Mouse (Mus musculus) G1E (cell line): Measurements from ENCODE around the gene Ap5s1. TPM values are rescaled to one million over a fixed set of nuclear protein-coding genes. Genes with fewer than 3 reads are reported as not detected.

Experiments
- ATAC-seq: 2 replicates; pipeline ENCODE4 v1.8.0; 2016; ENCODE audit warnings: mild to moderate bottlenecking; ENCODE audit not compliant: insufficient number of reproducible peaks, poor library complexity, low FRiP score, severe bottlenecking; ENCODE audit errors: extremely low read depth
- DNase-seq: peaks from one replicate; pipeline ENCODE4 v3.0.0; 2012; ENCODE audit warnings: low spot score
- H3K27me3 ChIP-seq: 2 replicates; pipeline ENCODE4 v1.6.1; 2012; ENCODE audit warnings: mild to moderate bottlenecking, low read length, inconsistent platforms; ENCODE audit not compliant: insufficient read depth
- H3K36me3 ChIP-seq: replicated peaks from 2 replicates; pipeline ENCODE3; 2012; ENCODE audit warnings: mild to moderate bottlenecking, inconsistent platforms
- H3K4me1 ChIP-seq: 2 replicates; pipeline ENCODE4 v1.6.1; 2012; ENCODE audit warnings: low read depth, low read length, inconsistent platforms, mixed read lengths; ENCODE audit not compliant: insufficient read depth
- H3K4me3 ChIP-seq: 2 replicates; pipeline ENCODE4 v1.5.1; 2012; ENCODE audit warnings: low read depth, mild to moderate bottlenecking, inconsistent platforms, low read length, moderate library complexity, mixed read lengths
- H3K9me3 ChIP-seq: replicated peaks from 2 replicates; pipeline ENCODE4 v1.6.1; 2012; ENCODE audit warnings: inconsistent platforms
- CTCF ChIP-seq: IDR thresholded peaks from 2 replicates; pipeline ENCODE4 v1.5.1; 2012; ENCODE audit warnings: low read depth, low read length, inconsistent platforms, mixed read lengths
- GATA1 ChIP-seq: IDR thresholded peaks from 2 replicates; pipeline ENCODE4 v1.6.1; 2012; ENCODE audit warnings: borderline replicate concordance, low read length, inconsistent platforms, mixed read lengths
- GATA2 ChIP-seq: IDR thresholded peaks from 2 replicates; pipeline ENCODE4 v1.6.1; 2012; ENCODE audit warnings: low read depth, low read length, inconsistent platforms, borderline replicate concordance
- POLR2AphosphoS5 ChIP-seq: IDR thresholded peaks from 2 replicates; pipeline ENCODE4 v1.6.1; 2012; ENCODE audit warnings: low read depth, low read length, inconsistent platforms; ENCODE audit not compliant: insufficient replicate concordance
- TAL1 ChIP-seq: conservative IDR thresholded peaks from 2 replicates; pipeline ENCODE4 v1.6.1; 2012; ENCODE audit warnings: low read depth, low read length, inconsistent platforms, mixed read lengths
- polyA plus RNA-seq: library from polyadenylated mRNA; stranded (reverse); fragments of >175 nt; gene quantifications from 2 replicates; pipeline ENCODE4 v1.2.3, GENCODE M21; 2012
- total RNA-seq, 2 experiments: library from RNA; stranded (forward) in 1 of 2; stranded (reverse) in 1 of 2; fragments of 200-1000 nt in 1 of 2; fragments of >200 nt in 1 of 2; fragmentation: Nextera tagmentation in 1 of 2; gene quantifications; 2 replicates each; pipeline ENCODE4 v1.2.3; 2014 to 2017

Gene Ap5s1
- total and polyA plus RNA-seq, 3 experiments, result 5.1 to 31.3 (median 8.4) TPM

DNA sequence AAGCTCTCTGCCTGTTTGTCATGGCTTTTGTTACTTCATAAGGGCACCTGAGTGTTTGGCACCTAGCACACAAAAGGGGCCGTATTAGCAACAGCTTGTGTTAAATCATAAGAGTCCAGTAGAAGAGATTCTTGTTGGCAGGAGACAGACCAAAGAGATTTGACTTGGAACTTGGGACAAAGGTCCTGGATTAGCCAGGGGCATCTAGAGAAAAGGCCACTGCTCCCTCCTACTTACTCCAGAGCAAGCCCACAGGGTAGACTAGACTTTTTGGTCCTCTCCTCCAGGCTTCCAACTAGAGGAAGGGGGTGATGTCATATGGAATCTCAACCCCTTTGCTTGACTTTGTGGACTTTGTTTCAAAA is 31.0 kb upstream of the Ap5s1 start:
- peaks cover 37% of the 10 kb centered on the region for H3K36me3 ChIP-seq
- no peak for DNase-seq
- no peak for TF ChIP-seq POLR2AphosphoS5
- TF ChIP-seq CTCF, result no peak
- TF ChIP-seq GATA2, result no peak
- no peak for TF ChIP-seq TAL1
- no peak for TF ChIP-seq GATA1
- peaks cover 54% of the 10 kb centered on the region for H3K4me1 ChIP-seq
- peaks cover 40% of the 10 kb centered on the region for H3K27me3 ChIP-seq
- ATAC-seq, result no peak
- no peak overlapping the region for H3K4me3 ChIP-seq
- H3K9me3 ChIP-seq, result no peaks in the 10 kb centered on the region

DNA sequence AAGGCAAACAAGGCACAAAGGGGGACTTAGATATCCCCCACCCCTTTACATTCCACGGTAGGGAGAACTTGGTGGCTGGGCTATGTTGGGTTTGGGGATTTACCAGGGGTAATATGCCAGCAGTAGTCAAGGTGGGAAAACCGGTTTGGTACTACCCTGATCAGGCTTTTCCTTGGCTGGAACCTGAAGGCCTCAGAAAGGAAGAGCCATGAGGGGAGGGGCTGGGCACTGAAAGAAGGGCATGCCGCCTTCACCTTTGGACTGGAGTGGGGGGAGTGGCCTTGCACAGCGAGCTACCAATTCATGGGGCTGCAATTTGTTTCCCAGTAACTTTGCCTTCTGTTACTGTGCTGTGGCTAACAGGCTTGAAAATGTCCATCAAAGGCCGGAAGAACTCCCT is 30.4 kb upstream of the Ap5s1 start:
- Histone ChIP-seq H3K27me3 (peaks cover 34% of the 10 kb centered on the region), H3K9me3 (no peaks in the 10 kb centered on the region), H3K4me3 (no peak overlapping the region), H3K4me1 (peaks cover 54% of the 10 kb centered on the region), H3K36me3 (peaks cover 37% of the 10 kb centered on the region)
- ATAC-seq (no peak), DNase-seq (no peak)
- no peak for TF ChIP-seq CTCF
- TF ChIP-seq POLR2AphosphoS5, result no peak
- no peak for TF ChIP-seq GATA2
- TF ChIP-seq TAL1, result no peak
- no peak for TF ChIP-seq GATA1

DNA sequence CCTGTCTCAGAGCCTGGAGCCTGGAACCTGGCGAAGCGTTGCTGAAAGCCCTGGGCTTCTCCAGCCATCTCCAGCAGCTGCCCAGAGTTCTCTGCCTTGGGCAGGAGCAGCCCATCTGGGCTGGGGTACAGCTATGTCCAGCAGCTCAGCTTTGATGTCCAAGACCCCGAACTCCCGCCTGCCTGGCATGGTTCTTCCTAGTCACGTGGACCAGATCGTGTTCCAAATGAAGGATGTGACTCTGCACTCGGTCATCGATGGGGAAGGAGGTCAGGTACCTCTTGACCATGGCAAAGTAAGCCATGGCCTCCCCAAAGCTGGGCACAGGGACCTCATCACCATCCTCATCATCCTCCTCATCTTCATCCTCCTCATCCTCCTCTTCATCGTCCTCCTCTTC is 28.9 kb upstream of the Ap5s1 start:
- TF ChIP-seq TAL1 (no peak), GATA1 (no peak), POLR2AphosphoS5 (no peak), CTCF (no peak), GATA2 (no peak)
- ATAC-seq (no peak), DNase-seq (no peak)

DNA sequence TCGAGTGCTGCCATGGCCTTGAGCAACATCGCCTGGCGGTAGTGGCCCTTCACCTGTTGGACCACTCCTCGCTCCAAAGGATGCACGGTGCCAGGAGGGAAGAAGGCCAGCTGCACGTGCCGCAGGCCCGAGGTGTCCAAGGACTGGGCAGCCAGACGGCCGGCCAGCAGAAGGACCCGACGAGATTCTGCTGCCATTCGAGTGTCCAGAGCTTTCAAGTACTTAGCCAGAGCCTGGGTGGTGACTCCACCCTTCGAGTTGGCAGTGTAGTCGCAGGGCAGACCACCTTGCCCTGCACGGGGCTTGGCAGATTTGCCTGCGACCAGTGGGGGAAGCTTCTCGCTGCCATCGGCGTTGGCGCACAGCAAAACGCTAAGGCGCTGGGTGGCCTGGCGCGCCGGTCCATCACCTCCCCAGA is 28.0 kb upstream of the Ap5s1 start:
- Histone ChIP-seq H3K36me3 (peaks cover 35% of the 10 kb centered on the region), H3K4me3 (peak overlapping the region; percentile 83), H3K27me3 (peaks cover 21% of the 10 kb centered on the region; the same call in 1 of the 2 replicates), H3K4me1 (peaks cover 48% of the 10 kb centered on the region), H3K9me3 (no peaks in the 10 kb centered on the region)
- ATAC-seq, result no peak
- no peak for DNase-seq
- no peak for TF ChIP-seq TAL1
- no peak for TF ChIP-seq GATA2
- TF ChIP-seq CTCF, result no peak
- TF ChIP-seq POLR2AphosphoS5, result no peak
- TF ChIP-seq GATA1, result no peak

More for the DNA sequence above, 28.9 kb upstream of the Ap5s1 start:
- Histone ChIP-seq H3K9me3 (no peaks in the 10 kb centered on the region), H3K36me3 (peaks cover 35% of the 10 kb centered on the region), H3K27me3 (peaks cover 21% of the 10 kb centered on the region), H3K4me3 (peak overlapping the region; percentile 17; the same call in 1 of the 2 replicates), H3K4me1 (peaks cover 48% of the 10 kb centered on the region)

DNA sequence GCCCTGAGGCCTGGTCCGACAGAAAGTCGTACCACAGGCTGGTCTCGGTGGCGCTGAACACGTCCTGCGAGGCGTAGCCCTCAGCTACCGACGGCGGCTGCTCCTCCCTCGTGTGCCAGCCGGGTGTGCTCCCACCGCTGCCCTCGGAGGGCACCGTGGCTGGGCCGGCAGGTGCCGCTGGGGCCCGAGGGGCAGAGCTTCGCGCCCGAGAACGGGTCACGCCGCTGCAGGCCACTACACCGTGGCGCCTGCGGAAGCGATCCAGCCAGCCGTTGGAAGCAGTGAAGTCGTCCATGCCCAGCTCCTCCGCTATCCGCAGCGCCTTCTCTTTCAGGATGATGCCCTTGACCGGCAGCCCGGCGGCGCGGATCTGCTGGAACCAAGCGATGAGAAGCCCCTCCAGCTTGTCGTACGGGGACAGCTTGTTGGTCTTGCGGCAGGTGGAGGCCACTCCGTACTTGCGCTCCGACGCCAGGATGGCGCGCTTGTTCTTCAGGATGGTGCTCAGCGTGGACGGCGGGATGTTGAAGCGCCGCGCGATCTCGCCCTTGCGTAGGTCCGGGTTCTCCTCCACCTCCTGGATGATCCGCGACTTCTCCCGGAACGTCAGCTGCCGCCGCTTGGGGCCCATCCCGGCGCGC is 27.5 kb upstream of the Ap5s1 start:
- Histone ChIP-seq H3K27me3 (peaks cover 21% of the 10 kb centered on the region; the same call in 1 of the 2 replicates), H3K9me3 (no peaks in the 10 kb centered on the region), H3K4me3 (peak overlapping the region; percentile 83), H3K36me3 (peaks cover 35% of the 10 kb centered on the region), H3K4me1 (peaks cover 47% of the 10 kb centered on the region)
- peak; percentile 63 for DNase-seq
- no peak for ATAC-seq
- no peak for TF ChIP-seq CTCF
- no peak for TF ChIP-seq POLR2AphosphoS5
- no peak for TF ChIP-seq GATA1
- TF ChIP-seq GATA2, result no peak

DNA sequence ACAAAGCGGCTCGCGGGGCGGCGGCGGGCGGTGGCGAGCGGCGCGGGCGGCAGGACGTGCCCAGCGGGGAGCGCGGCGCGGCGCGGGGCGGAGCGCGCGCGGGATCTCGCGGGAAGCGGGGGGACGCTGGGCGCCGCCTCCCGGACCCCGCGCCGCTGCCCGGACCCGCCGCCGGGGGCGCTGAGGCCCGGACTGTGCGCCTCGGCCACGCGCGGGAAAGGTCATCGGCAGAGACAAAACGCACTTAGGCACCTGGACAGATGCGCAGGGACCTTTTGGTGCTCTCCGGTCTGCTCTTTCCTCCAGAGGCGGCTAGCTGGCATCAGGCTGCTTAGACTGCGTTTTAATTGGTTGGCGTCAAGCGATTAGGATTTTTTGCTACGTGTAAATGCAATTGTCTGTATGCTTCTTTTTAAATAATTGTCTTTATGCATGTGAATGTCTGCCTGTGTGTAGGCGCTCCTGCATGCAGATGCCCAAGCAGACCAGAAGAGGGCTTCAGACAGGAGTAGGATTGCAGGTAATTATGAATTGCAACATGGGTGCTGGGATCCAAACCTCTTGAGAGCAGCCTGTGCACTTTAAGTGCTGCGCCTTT is 26.8 kb upstream of the Ap5s1 start, which contains the start of gene Cenpb:
TSS of gene Cenpb (minus strand) at position 78 of the 598 bp plus-strand sequence.
- peak; percentile 76 for DNase-seq
- peaks cover 41% of the 10 kb centered on the region for H3K4me1 ChIP-seq

More for the DNA sequence above, 26.8 kb upstream of the Ap5s1 start, which contains the start of gene Cenpb:
- Histone ChIP-seq H3K4me3 (peak within 1 kb of the TSS; percentile 83), H3K27me3 (peaks cover 21% of the 10 kb centered on the region; the same call in 1 of the 2 replicates), H3K9me3 (no peaks in the 10 kb centered on the region), H3K36me3 (peaks cover 35% of the 10 kb centered on the region)
- peak; percentile 34; the same call in 1 of the 2 replicates for ATAC-seq
- no peak for TF ChIP-seq POLR2AphosphoS5
